Mouse (Mus musculus) forebrain, embryonic 10.5 days (tissue): ENCODE measurements around the gene Ifitm1. TPM values are rescaled to one million over a fixed set of nuclear protein-coding genes. Genes with fewer than 3 reads are reported as not detected.
"Not testable (repeated sequence)": the region's sequence is repeated elsewhere in the genome, so short reads cannot be mapped to it uniquely, and the experiment has no call there.

Experiments used
- DNase-seq: peaks from one replicate; pipeline ENCODE4 v3.0.0-alpha.2; 2017; ENCODE audit warnings: low spot score; ENCODE audit errors: extremely low spot score
- H3K27ac ChIP-seq: fragments of 300-500 bp; sonication (generic); 2 replicates; pipeline ENCODE4 v1.5.1; 2016; ENCODE audit warnings: mild to moderate bottlenecking
- H3K27me3 ChIP-seq: fragments of 300-500 bp; sonication (generic); 2 replicates; pipeline ENCODE4 v1.6.1; 2016; ENCODE audit warnings: mild to moderate bottlenecking; ENCODE audit not compliant: poor library complexity, severe bottlenecking
- H3K36me3 ChIP-seq: fragments of 300-500 bp; sonication (generic); replicated peaks from 2 replicates; pipeline ENCODE4 v1.6.1; 2016; ENCODE audit warnings: mild to moderate bottlenecking, moderate library complexity
- H3K4me1 ChIP-seq: fragments of 300-500 bp; sonication (generic); 2 replicates; pipeline ENCODE4 v1.6.1; 2016
- H3K4me3 ChIP-seq: fragments of 300-500 bp; sonication (generic); 2 replicates; pipeline ENCODE4 v1.5.1; 2016; ENCODE audit warnings: mild to moderate bottlenecking, moderate library complexity
- H3K9me3 ChIP-seq: fragments of 300-500 bp; sonication (generic); 2 replicates; pipeline ENCODE4 v1.6.1; 2016; ENCODE audit warnings: mild to moderate bottlenecking, moderate library complexity
- WGBS: fragments of 180-500 bp; shearing (Covaris S2); methylation state at CpG from one replicate; pipeline ENCODE4 v1.1.7; 2016; 5-methylcytosine and 5-hydroxymethylcytosine counted together
- polyA plus RNA-seq: library from polyadenylated mRNA; unstranded; fragments of >200 nt; fragmentation: Nextera tagmentation; extraction: Ambion mirVana; gene quantifications from 2 replicates; pipeline ENCODE4 v1.2.1, GENCODE M21; 2016

The Ifitm1 gene
- polyA plus RNA-seq, 1 experiment from 2014 or later, result 4.1 TPM

DNA sequence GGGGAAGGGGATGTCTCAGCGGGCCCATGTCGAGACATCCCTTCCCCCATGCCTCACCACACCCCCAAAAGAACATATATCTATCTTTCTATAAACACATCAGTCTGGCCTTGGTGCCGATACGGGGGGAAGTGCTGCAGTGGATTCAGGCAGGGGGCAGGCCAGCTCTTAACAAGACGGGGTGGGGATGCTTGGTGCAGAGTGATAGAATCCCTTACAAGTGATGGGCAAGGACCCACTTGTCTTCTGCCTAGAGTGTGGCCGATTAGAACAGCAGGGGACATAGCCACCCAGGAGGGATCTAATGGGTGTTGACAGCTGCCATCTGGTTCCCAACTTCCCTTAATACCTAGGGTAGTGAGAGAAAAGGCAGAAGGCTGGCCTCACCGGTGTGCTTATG is 3.9 kb downstream of the Ifitm1 start:
- H3K4me1 ChIP-seq, result peaks cover 62% of the 10 kb centered on the region
- no peak overlapping the region for H3K4me3 ChIP-seq
- H3K9me3 ChIP-seq, result no peaks in the 10 kb centered on the region
- no peak for DNase-seq
- H3K27ac ChIP-seq, result no peak overlapping the region
- WGBS, result 57% methylated on average over 7 of the region's 7 CpGs
- peaks cover 69% of the 10 kb centered on the region for H3K27me3 ChIP-seq
- no peaks in the 10 kb centered on the region for H3K36me3 ChIP-seq

GRCm38 (mm10) chr7:140971479-140972171 is 4.6 kb downstream of the Ifitm1 start:
- H3K9me3 ChIP-seq, result no peaks in the 10 kb centered on the region
- no peaks in the 10 kb centered on the region for H3K36me3 ChIP-seq
- WGBS, result 92% methylated on average over 8 of the region's 8 CpGs
- H3K4me3 ChIP-seq, result no peak overlapping the region
- no peak overlapping the region for H3K27ac ChIP-seq
- H3K27me3 ChIP-seq, result peaks cover 68% of the 10 kb centered on the region
- peaks cover 62% of the 10 kb centered on the region for H3K4me1 ChIP-seq
- DNase-seq, result no peak

- no peak overlapping the region for H3K4me3 ChIP-seq
- no peak for DNase-seq
- 27% methylated on average over 14 of the region's 14 CpGs for WGBS
- H3K27me3 ChIP-seq, result peaks cover 54% of the 10 kb centered on the region
- peaks cover 46% of the 10 kb centered on the region for H3K4me1 ChIP-seq
- no peak overlapping the region for H3K27ac ChIP-seq
- H3K9me3 ChIP-seq, result no peaks in the 10 kb centered on the region
- no peaks in the 10 kb centered on the region for H3K36me3 ChIP-seq
Observed at GRCm38 (mm10) chr7:140973396-140974165, 6.6 kb downstream of the Ifitm1 start.

DNA sequence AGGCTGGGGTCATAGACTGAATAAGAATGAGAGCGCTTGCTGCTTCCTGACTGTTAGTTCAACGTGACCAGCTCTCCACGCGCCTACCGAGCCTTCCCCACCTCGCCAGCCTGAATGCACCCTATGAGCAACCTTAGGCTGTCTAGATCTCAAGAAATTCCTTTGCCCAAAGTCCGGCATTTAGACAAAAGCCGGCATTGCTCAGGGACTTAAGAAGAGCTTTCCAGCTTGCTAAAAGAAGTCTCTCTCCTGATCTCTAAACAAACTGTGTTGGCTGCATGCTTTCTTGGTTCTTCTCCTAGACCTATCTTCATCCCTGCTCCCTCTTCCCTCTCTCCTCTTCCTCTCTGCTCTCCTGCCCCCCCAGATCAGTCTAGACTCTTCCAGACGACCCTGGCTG is 7.9 kb downstream of the Ifitm1 start:
- Histone ChIP-seq H3K4me1 (peaks cover 37% of the 10 kb centered on the region), H3K9me3 (no peaks in the 10 kb centered on the region), H3K4me3 (no peak overlapping the region), H3K36me3 (no peaks in the 10 kb centered on the region), H3K27me3 (peaks cover 41% of the 10 kb centered on the region), H3K27ac (no peak overlapping the region)
- no peak for DNase-seq
- 10% methylated on average over 9 of the region's 9 CpGs for WGBS

- Histone ChIP-seq H3K4me3 (no peak overlapping the region), H3K4me1 (peaks cover 37% of the 10 kb centered on the region), H3K36me3 (no peaks in the 10 kb centered on the region), H3K27me3 (peaks cover 35% of the 10 kb centered on the region), H3K27ac (no peak overlapping the region), H3K9me3 (no peaks in the 10 kb centered on the region)
- WGBS, result 22% methylated on average over 3 of the region's 3 CpGs
- DNase-seq, result no peak
Observed at GRCm38 (mm10) chr7:140975465-140975864, 8.4 kb downstream of the Ifitm1 start.

- not testable (repeated sequence) for H3K4me3 ChIP-seq, H3K27ac ChIP-seq, DNase-seq, H3K9me3 ChIP-seq, H3K36me3 ChIP-seq
- peaks cover 23% of the 10 kb centered on the region for H3K27me3 ChIP-seq
- WGBS, result 89% methylated on average over 9 of the region's 9 CpGs
- H3K4me1 ChIP-seq, result peaks cover 25% of the 10 kb centered on the region
Observed at GRCm38 (mm10) chr7:140976720-140977119, 9.7 kb downstream of the Ifitm1 start.

- no peak overlapping the region for H3K27ac ChIP-seq
- H3K4me3 ChIP-seq, result no peak overlapping the region
- 96% methylated on average over 8 of the region's 8 CpGs for WGBS
- no peaks in the 10 kb centered on the region for H3K27me3 ChIP-seq
- H3K9me3 ChIP-seq, result 0 out of 2 replicates have a peak, but pooled peaks cover 6% of the 10 kb centered on the region
- no peaks in the 10 kb centered on the region for H3K4me1 ChIP-seq
- DNase-seq, result no peak
- H3K36me3 ChIP-seq, result no peaks in the 10 kb centered on the region
Observed at GRCm38 (mm10) chr7:140981704-140982103, 14.7 kb downstream of the Ifitm1 start.

DNA sequence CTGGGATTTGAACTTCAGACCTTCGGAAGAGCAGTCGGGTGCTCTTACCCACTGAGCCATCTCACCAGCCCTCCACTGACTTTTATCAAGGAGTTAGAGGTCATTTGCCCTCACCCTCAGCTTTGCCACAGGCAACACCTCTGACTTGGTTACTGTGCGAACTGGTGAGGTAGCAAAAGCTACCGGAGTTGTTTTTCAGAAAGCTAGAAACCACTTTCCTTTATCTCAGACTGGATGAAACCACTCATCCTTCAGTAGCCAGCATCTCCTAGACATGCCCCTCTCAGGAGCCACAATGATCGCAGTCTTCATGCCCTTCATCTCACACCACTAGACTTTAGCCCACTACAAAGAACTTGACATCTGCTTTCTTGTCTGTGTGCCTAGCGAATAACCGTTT is 15.9 kb downstream of the Ifitm1 start:
- WGBS, result 92% methylated on average over 7 of the region's 7 CpGs

DNA sequence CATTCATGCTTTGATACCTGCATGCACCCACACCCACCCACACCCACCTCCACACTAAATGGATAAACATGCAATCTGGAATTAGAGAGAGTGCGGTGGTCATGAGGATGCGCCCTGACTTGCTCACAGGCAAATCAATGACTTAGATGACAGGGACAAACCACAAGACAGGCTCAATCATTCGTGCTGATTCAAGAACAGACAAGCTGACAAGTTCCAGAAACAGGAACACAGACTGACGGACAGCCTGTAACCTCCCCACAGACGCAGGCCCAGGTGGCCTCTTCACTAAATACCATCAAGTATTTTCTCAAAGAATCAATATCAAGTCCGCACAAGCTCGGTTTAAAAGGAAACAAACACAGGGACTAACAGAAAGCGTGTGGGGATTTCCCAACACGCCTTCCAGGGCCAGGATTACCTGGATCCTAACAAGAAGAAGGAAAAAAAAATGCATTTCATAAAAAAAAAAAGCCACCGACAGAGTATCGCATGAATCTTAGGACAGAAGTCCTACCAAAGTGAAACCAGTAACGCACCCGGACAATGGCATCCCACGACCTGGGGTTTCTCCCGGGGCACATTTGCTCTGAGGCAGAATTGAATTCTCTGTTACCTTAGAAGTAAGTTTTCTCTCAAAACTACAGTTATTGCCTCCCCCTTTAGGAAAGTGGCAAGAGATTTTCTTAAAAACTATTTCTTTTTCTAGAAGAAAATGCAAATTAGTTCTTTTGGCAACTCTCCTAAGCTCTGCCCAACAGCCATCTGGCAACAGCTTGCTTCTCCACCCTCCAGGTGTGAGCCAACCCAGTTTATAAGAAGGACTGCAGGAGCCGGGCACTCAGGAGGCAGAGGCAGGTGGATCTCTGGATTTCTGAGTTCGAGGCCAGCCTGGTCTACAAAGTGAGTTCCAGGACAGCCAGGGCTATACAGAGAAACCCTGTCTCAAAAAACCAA is 20.4 kb downstream of the Ifitm1 start:
- H3K4me1 ChIP-seq, result peaks cover 22% of the 10 kb centered on the region
- no peaks in the 10 kb centered on the region for H3K36me3 ChIP-seq
- H3K4me3 ChIP-seq, result no peak overlapping the region
- no peak overlapping the region for H3K27ac ChIP-seq
- 93% methylated on average over 17 of the region's 17 CpGs for WGBS
- no peak for DNase-seq
- 0 out of 2 replicates have a peak, but pooled peaks cover 6% of the 10 kb centered on the region for H3K9me3 ChIP-seq
- H3K27me3 ChIP-seq, result no peaks in the 10 kb centered on the region

More for the DNA sequence above, 15.9 kb downstream of the Ifitm1 start:
- H3K4me1 ChIP-seq, result no peaks in the 10 kb centered on the region
- H3K4me3 ChIP-seq, result no peak overlapping the region
- no peak for DNase-seq
- H3K36me3 ChIP-seq, result no peaks in the 10 kb centered on the region
- no peaks in the 10 kb centered on the region for H3K27me3 ChIP-seq
- H3K27ac ChIP-seq, result no peak overlapping the region
- H3K9me3 ChIP-seq, result 0 out of 2 replicates have a peak, but pooled peaks cover 6% of the 10 kb centered on the region

GRCm38 (mm10) chr7:140989022-140989421 is 22.0 kb downstream of the Ifitm1 start:
- WGBS, result 82% methylated on average over 4 of the region's 4 CpGs

GRCm38 (mm10) chr7:140990185-140990584 is 23.2 kb downstream of the Ifitm1 start:
- 78% methylated on average over 6 of the region's 6 CpGs for WGBS
- no peak overlapping the region for H3K4me3 ChIP-seq
- 0 out of 2 replicates have a peak, but pooled peaks cover 6% of the 10 kb centered on the region for H3K9me3 ChIP-seq
- peaks cover 22% of the 10 kb centered on the region for H3K4me1 ChIP-seq
- H3K27me3 ChIP-seq, result no peaks in the 10 kb centered on the region
- no peaks in the 10 kb centered on the region for H3K36me3 ChIP-seq
- DNase-seq, result no peak
- no peak overlapping the region for H3K27ac ChIP-seq

More at GRCm38 (mm10) chr7:140989022-140989421, 22.0 kb downstream of the Ifitm1 start:
- no peak for DNase-seq
- Histone ChIP-seq H3K36me3 (no peaks in the 10 kb centered on the region), H3K27ac (no peak overlapping the region), H3K4me3 (no peak overlapping the region), H3K9me3 (0 out of 2 replicates have a peak, but pooled peaks cover 6% of the 10 kb centered on the region), H3K27me3 (no peaks in the 10 kb centered on the region), H3K4me1 (peaks cover 22% of the 10 kb centered on the region)

- Histone ChIP-seq H3K4me1 (peaks cover 22% of the 10 kb centered on the region), H3K9me3 (0 out of 2 replicates have a peak, but pooled peaks cover 6% of the 10 kb centered on the region), H3K27ac (no peak overlapping the region), H3K27me3 (no peaks in the 10 kb centered on the region), H3K4me3 (no peak overlapping the region), H3K36me3 (no peaks in the 10 kb centered on the region)
- WGBS, result 76% methylated on average over 5 of the region's 5 CpGs
- no peak for DNase-seq
Observed at GRCm38 (mm10) chr7:140990622-140991021, 23.6 kb downstream of the Ifitm1 start.
